Mouse (Mus musculus): ENCODE measurements at regions not wholly inside any gene's neighbourhood (a gene's known extent, or its start where the extent isn't known, plus 50 kb on each side); places are given as distances from the start of the nearest gene placed in this dataset.
A peak's percentile ranks its signal among the peaks of the same experiment; 100 is the strongest.
"Not testable (repeated sequence)": the region's sequence is repeated elsewhere in the genome, so short reads cannot be mapped to it uniquely, and the experiment has no call there.

DNA sequence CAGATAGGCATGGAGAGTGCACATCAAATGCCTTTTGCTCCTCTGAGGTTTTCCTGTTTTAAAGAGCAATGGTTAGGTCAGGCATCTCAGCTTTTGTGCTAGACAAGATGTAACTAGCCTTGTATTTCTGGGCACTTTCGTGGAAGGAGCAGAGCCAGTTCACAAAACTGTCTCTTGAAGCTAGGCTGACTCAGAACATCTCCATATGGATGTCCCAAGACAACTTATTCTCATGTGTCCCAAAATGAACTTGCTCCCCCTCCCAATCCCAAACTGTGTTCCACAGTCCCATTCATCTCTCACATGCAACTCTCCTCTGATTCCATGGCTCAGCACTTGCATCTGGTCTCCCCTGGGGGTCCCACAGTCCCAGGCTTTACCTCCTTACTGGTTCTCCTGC, 135.5 kb downstream of the Snx18 start:
- Histone ChIP-seq H3K9me3 (0 out of 2 replicates have a peak, but pooled peaks cover under 1% of the 10 kb centered on the region), H3K4me3 (no peak overlapping the region), H3K9ac (no peak overlapping the region), H3K36me3 (no peaks in the 10 kb centered on the region), H3K27me3 (replicated peaks) (no peaks in the 10 kb centered on the region), H3K4me1 (peaks cover 22% of the 10 kb centered on the region), H3K4me2 (no peak overlapping the region), H3K27ac (replicated peaks) (no peak overlapping the region)
- ATAC-seq (ENCODE audit: extremely low read depth, insufficient number of reproducible peaks, low FRiP score, low TSS enrichment): no peak
- WGBS: 76% methylated on average over 1 of the region's 1 CpGs

DNA sequence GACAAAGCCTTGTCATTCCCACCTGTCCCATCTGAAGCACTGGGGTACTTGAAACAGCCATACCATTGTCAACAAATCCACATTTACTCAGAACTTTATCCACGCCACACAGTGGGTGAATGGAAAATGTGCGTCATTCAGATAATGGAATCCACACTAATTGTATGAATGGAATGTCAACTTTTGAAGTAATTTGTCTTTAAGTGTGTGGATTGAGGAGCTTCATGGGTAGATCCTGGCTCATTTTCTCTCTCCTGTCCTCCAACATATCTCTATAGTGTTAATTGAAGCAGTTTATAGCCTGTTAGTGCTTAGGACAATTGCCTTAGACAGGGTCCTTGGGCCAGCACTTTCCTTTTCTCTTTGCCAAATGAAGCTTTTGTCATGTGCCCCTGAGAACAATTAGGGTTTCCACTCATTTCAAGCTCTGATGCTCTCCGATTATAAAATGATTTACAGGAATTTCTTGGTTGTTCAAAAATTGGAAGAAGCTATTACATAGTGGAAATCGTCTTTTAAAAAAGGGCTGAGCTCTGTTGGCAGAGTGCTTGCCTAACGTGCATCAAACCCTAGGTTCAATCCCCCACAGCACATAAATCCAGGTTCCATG, 140.4 kb downstream of the Snx18 start:
- H3K4me2 ChIP-seq: no peak overlapping the region
- no peaks in the 10 kb centered on the region for H3K9me3 ChIP-seq
- no peaks in the 10 kb centered on the region for H3K36me3 ChIP-seq
- no peak for ATAC-seq (ENCODE audit: extremely low read depth, insufficient number of reproducible peaks, low FRiP score, low TSS enrichment)
- H3K4me1 ChIP-seq: peaks cover 4% of the 10 kb centered on the region; the same call in 1 of the 2 replicates
- H3K27ac ChIP-seq (replicated peaks): no peak overlapping the region
- no peak overlapping the region for H3K9ac ChIP-seq
- no peak overlapping the region for H3K4me3 ChIP-seq
- 62% methylated on average over 5 of the region's 5 CpGs for WGBS
- H3K27me3 ChIP-seq (replicated peaks): no peaks in the 10 kb centered on the region

DNA sequence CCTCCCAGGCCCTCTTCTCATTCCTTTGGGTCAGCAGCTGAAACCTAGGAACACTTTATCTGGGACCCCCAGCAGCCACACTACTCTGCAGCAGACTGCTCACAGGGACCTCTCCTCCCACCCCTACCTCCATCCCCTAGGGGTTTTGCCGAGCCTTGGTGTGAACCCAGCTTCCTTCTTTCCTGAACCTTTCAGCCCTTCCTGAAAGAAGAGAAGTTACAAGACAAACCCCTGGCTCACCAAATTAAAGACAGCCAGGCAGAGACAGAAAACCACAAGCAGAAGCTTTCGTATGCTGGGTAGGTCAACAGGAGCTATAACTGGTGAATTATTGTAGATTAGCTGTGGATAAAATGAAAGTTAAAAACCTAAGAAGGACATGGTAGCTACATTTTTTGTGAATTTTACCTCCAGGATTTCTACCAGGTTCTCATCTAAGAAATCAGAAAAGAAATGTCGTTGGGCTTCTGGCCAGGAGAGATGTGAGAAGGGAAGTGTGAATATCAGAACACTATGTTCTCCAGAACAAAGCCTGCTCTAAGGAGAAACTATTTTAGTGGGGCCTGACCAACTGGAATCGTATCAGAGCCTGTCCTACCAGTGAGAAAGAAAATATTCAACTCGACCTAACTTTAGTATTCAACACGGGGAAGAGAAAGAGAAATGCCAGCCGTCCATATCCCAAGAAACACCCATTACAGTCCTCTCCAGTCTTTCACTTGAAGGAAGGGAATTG, 147.4 kb downstream of the Snx18 start:
- no peak overlapping the region for H3K9ac ChIP-seq
- ATAC-seq (ENCODE audit: extremely low read depth, insufficient number of reproducible peaks, low FRiP score, low TSS enrichment): no peak
- no peaks in the 10 kb centered on the region for H3K9me3 ChIP-seq
- 58% methylated on average over 7 of the region's 7 CpGs for WGBS
- H3K4me2 ChIP-seq: no peak overlapping the region
- no peaks in the 10 kb centered on the region for H3K4me1 ChIP-seq
- H3K4me3 ChIP-seq: no peak overlapping the region
- H3K36me3 ChIP-seq: no peaks in the 10 kb centered on the region
- no peak overlapping the region for H3K27ac ChIP-seq (replicated peaks)
- no peaks in the 10 kb centered on the region for H3K27me3 ChIP-seq (replicated peaks)

DNA sequence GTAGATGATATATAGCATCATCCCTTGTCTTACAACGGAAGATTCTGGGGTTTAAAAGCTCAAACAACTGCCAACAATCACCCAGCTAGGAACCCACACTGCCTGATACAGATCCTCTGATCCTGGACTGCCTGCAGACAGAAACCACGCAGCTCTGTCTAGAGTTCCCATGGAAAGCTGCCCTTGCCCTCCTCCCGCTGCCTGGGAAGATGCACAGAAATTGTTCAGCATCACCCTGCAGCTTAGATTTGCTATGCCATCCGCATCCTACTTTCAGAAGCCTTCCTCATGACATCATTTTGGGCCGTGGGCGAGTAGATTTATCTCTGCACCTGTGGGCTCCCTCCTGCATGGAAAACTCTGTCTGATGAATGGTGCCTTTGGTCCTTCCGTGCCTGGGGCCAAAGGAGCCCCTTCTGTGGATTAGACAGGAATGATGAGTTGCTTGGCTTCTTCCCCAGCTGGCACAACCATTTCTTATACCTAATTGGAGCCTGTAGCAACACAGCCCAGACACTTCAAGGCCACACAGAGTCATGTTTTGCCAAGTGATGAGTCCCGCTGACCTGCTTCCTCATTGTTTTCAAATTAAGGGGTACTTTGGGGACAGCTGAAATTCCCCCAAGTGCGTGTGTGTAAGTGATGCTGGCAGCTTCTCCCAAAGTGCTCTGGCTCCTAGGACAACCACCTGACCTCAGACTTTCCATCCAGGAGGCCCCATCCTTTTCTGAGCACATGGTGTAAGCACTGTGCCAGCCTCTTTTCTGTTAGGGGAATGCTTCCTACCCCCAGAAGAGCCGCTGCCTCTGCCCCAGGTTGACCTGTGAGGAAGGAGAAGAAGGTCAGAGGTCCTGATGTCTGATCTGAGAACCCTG, 153.9 kb downstream of the Snx18 start:
- no peak for ATAC-seq (ENCODE audit: extremely low read depth, insufficient number of reproducible peaks, low FRiP score, low TSS enrichment)
- 72% methylated on average over 10 of the region's 10 CpGs for WGBS
- H3K4me3 ChIP-seq: no peak overlapping the region
- no peaks in the 10 kb centered on the region for H3K9me3 ChIP-seq
- H3K4me2 ChIP-seq: no peak overlapping the region
- no peaks in the 10 kb centered on the region for H3K36me3 ChIP-seq
- H3K9ac ChIP-seq: no peak overlapping the region
- no peaks in the 10 kb centered on the region for H3K27me3 ChIP-seq (replicated peaks)
- no peak overlapping the region for H3K27ac ChIP-seq (replicated peaks)
- no peaks in the 10 kb centered on the region for H3K4me1 ChIP-seq

DNA sequence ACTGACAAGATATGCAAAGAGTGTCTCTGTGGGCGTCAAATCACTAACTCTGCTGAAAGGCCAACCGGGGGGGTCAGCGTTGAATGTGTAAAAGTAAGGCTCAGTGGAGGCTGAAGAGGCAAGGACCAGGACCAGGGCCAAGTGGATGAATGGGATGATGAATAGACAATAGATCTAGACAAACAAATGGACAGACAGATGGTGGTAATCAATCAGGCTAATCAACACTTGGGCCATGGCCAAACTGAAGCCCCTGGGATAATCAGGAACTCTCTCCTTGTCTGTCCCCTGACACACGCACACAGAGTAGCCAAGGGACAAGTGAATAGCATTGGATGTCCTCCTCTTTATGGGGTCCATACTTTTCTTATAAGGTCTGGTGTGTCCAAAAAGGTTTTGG, 154.9 kb downstream of the Snx18 start:
- no peak overlapping the region for H3K27ac ChIP-seq (replicated peaks)
- no peaks in the 10 kb centered on the region for H3K27me3 ChIP-seq (replicated peaks)
- no peak overlapping the region for H3K4me2 ChIP-seq
- no peak overlapping the region for H3K4me3 ChIP-seq
- ATAC-seq (ENCODE audit: extremely low read depth, insufficient number of reproducible peaks, low FRiP score, low TSS enrichment): no peak
- H3K36me3 ChIP-seq: no peaks in the 10 kb centered on the region
- no peaks in the 10 kb centered on the region for H3K4me1 ChIP-seq
- no peaks in the 10 kb centered on the region for H3K9me3 ChIP-seq
- WGBS: 63% methylated on average over 4 of the region's 4 CpGs
- H3K9ac ChIP-seq: no peak overlapping the region

DNA sequence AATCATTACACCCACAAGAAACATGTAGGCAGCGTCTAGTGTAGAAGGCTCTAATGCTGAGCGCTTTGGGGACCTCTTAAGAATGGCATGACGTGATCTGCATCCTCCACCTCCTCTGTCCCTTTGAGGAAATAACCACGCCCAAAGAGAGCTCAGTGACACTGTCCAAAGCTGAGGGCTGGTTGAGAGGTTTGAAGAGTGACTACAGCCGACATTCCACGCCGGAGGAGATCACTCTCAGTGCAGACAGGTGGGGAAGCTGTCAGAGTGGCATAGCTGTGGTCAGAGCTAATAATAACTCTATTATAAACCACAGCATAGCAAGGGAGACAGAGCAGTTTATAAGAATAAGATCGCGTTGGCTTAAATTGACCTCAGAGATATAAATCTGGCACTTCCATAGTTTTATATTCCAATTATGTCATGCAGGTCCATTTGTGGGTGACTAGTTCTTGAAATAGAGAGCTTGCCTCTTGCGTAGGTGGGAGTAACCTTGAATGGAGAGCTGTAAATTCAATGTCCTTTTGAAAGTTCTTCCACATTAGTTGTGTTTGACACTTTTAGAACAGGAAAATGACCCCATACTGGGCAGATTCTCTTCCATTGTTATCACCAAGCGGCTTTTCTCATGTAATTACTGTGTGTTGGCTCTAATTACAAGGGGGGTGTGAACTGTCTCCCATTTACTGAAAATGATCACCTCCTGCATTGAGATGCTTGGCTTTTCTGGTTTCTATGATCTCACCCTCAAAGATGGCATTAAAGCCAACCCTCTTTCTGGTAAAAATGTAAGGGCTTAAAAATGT, 161.7 kb downstream of the BC067074 start:
- H3K27me3 ChIP-seq (replicated peaks): no peaks in the 10 kb centered on the region
- peak; percentile 76 for ATAC-seq (ENCODE audit: extremely low read depth, insufficient number of reproducible peaks, low FRiP score, low TSS enrichment)
- H3K9ac ChIP-seq: no peak overlapping the region
- peak overlapping the region; percentile 77 for H3K27ac ChIP-seq (replicated peaks)
- H3K36me3 ChIP-seq: no peaks in the 10 kb centered on the region
- no peak overlapping the region for H3K4me3 ChIP-seq
- H3K4me2 ChIP-seq: peak overlapping the region; percentile 48
- no peaks in the 10 kb centered on the region for H3K9me3 ChIP-seq
- 38% methylated on average over 11 of the region's 11 CpGs for WGBS
- peaks cover 10% of the 10 kb centered on the region for H3K4me1 ChIP-seq

DNA sequence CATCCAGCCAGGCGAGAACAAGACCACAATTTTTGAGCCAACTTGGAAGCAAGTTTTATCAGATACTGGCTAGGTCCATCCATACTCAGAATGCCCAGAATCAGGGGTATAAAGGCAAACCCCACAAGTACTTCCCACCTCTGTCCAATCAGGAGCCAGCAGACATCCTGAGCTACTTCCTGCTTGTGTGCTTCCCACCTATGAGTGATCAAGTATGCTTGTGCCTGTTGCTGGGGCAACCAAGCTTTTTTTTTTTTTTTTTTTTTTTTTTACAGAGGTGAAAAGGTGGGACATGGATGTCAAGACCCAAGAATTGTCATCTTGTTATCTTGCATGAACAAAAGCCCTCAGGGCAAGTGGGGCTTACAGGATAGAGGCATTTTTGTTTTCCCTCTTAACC, 155.4 kb downstream of the BC067074 start:
- ATAC-seq (ENCODE audit: extremely low read depth, insufficient number of reproducible peaks, low FRiP score, low TSS enrichment): no peak
- H3K9ac ChIP-seq: no peak overlapping the region
- 0 out of 2 replicates have a peak, but pooled peaks cover 9% of the 10 kb centered on the region for H3K4me1 ChIP-seq
- WGBS: 97% methylated on average over 1 of the region's 1 CpGs
- no peak overlapping the region for H3K4me3 ChIP-seq
- H3K36me3 ChIP-seq: no peaks in the 10 kb centered on the region
- H3K4me2 ChIP-seq: no peak overlapping the region
- H3K27me3 ChIP-seq (replicated peaks): no peaks in the 10 kb centered on the region
- H3K9me3 ChIP-seq: no peaks in the 10 kb centered on the region
- H3K27ac ChIP-seq (replicated peaks): no peak overlapping the region

DNA sequence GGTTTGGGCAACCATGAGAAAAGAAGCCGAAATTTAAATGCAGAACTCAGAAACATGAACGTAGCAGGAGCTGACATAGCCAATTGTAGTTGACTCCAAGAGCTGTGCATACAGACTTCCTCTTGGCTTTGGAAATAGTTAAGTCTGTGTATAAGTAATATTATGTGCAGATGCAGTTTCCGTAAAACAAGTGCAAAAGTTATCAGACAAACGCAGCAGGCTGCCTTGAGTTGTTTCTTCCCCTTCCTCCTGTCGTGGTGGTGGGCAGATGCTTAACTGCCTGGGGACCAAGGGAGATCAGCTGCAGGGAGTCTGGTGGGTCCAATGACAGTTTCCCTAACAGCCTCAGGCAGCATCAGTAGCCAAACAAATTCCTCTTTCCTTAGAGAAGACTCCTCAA, 153.3 kb downstream of the BC067074 start:
- H3K36me3 ChIP-seq: no peaks in the 10 kb centered on the region
- H3K9ac ChIP-seq: no peak overlapping the region
- H3K4me2 ChIP-seq: no peak overlapping the region
- no peak overlapping the region for H3K27ac ChIP-seq (replicated peaks)
- peaks cover 26% of the 10 kb centered on the region for H3K4me1 ChIP-seq
- H3K9me3 ChIP-seq: no peaks in the 10 kb centered on the region
- no peak overlapping the region for H3K4me3 ChIP-seq
- no peaks in the 10 kb centered on the region for H3K27me3 ChIP-seq (replicated peaks)
- ATAC-seq (ENCODE audit: extremely low read depth, insufficient number of reproducible peaks, low FRiP score, low TSS enrichment): no peak
- WGBS: 60% methylated on average over 5 of the region's 5 CpGs

DNA sequence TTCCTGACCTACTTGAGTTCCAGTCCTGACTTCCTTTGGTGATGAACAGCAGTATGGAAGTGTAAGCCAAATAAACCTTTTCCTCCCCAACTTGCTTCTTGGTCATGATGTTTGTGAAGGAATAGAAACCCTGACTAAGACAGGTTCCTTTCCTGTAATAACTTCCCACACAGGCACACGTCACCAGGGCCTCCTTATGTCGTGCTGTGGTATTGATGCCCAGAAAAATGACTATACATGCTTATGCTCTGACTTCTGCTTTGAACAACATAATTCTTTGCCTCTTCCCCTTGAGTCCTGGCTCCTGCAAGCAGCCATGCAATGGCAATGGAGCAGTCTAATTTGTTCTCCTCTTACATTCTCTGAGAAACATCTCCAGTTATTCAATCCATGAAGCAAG, 151.5 kb downstream of the BC067074 start:
- H3K9ac ChIP-seq; H3K27ac ChIP-seq (replicated peaks); H3K27me3 ChIP-seq (replicated peaks); H3K36me3 ChIP-seq; ATAC-seq (ENCODE audit: extremely low read depth, insufficient number of reproducible peaks, low FRiP score, low TSS enrichment); H3K9me3 ChIP-seq; H3K4me3 ChIP-seq; H3K4me2 ChIP-seq: not testable (repeated sequence)
- peaks cover 41% of the 10 kb centered on the region for H3K4me1 ChIP-seq
- WGBS: 85% methylated on average over 2 of the region's 2 CpGs

DNA sequence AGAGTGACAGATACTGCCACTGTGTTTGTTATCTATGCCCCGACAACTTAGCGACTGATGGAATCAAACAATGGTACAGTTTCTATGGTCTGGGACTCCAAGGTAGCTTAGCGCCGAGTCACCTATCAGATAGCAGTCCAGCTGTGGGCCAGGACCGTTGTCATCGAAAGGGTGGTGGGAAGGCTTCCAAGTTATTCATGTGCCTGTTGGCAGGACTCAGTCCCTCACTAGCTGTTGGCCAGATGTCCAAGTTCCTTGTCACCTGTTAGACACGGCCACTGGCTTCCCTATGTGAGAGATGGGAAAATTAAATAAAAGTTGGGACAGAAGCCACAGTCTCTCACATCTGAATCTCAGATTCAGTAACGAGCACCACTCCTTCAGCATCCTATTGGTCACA, 150.1 kb downstream of the BC067074 start:
- no peaks in the 10 kb centered on the region for H3K27me3 ChIP-seq (replicated peaks)
- peaks cover 55% of the 10 kb centered on the region for H3K4me1 ChIP-seq
- H3K27ac ChIP-seq (replicated peaks): no peak overlapping the region
- 65% methylated on average over 8 of the region's 8 CpGs for WGBS
- H3K4me2 ChIP-seq: no peak overlapping the region
- no peak overlapping the region for H3K4me3 ChIP-seq
- no peak for ATAC-seq (ENCODE audit: extremely low read depth, insufficient number of reproducible peaks, low FRiP score, low TSS enrichment)
- no peaks in the 10 kb centered on the region for H3K9me3 ChIP-seq
- H3K9ac ChIP-seq: no peak overlapping the region
- H3K36me3 ChIP-seq: no peaks in the 10 kb centered on the region

DNA sequence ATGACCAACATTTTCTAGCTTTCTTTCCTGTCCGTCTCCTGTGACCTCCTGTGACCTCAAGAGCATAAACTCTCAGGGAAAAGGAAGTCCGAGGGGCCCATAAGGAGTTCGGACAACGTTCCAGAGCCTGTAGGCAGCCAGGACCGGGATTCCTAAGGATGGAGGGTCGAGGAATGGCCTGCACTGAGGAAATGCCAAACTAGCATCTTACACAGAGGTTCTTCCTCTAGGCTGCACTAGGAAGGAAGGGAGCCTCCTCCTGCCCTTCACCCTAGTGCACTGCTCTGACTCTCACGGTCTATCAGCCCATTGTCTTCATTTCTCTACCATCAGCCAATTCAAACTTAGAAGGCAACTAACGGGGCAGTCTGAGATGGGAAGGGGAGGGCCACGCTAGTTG, 149.2 kb downstream of the BC067074 start:
- H3K9me3 ChIP-seq: no peaks in the 10 kb centered on the region
- H3K27ac ChIP-seq (replicated peaks): no peak overlapping the region; the same call in 1 of the 2 replicates
- H3K4me1 ChIP-seq: peaks cover 49% of the 10 kb centered on the region
- no peak for ATAC-seq (ENCODE audit: extremely low read depth, insufficient number of reproducible peaks, low FRiP score, low TSS enrichment)
- WGBS: 52% methylated on average over 9 of the region's 9 CpGs
- H3K27me3 ChIP-seq (replicated peaks): no peaks in the 10 kb centered on the region
- H3K4me3 ChIP-seq: no peak overlapping the region
- H3K9ac ChIP-seq: no peak overlapping the region
- no peaks in the 10 kb centered on the region for H3K36me3 ChIP-seq
- H3K4me2 ChIP-seq: no peak overlapping the region
